Mouse (Mus musculus): Measurements from ENCODE around the gene Rassf5.
"Not testable (repeated sequence)": the region's sequence is repeated elsewhere in the genome, so short reads cannot be mapped to it uniquely, and the experiment has no call there.

The Rassf5 gene

DNA sequence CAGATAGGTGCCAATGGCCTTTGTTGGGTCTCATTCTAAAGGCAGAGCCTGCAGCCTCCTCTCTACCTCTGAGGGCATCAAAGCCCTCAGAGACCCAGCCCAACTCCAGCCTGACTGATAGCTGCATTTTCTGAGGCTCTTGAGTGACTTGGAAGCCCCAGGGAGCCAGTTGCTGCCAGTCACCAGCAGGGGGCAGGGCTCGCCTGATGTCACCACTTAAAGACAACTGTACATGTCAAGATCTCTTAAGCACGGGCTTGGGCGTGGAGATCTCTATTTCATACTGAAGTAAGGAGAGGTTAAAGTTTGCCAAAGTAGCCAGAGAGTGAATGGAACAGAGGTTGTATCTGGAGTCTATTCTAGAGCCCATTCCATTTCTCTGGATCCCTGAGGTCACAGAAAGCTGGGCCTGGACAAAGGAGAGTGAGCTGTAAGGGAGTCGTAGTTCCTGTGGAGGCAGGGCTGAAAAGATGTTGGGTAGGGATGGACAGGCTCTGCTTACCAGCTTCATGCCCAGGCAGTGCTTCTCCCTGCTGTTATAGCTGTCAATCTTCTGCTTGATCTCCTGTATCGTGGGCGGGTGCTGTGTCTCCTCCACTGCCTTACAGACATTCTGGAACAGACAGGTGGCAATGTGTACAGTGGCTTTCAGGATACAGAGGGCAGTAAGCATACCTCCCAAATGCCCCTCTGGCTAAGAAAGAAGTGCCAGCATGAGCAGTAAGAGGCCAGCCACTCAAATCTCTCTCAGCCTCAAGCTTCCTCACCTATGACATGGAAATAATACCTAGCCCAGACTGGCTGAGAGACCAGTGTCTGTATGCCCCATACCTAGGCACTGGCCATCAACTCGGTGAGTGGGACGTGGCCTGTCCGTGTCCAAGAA lies 63.2 kb downstream of the Rassf5 start:
- DNase-seq (ENCODE audit: low spot score in 2 of 2) = peak; percentile 71 to 86

DNA sequence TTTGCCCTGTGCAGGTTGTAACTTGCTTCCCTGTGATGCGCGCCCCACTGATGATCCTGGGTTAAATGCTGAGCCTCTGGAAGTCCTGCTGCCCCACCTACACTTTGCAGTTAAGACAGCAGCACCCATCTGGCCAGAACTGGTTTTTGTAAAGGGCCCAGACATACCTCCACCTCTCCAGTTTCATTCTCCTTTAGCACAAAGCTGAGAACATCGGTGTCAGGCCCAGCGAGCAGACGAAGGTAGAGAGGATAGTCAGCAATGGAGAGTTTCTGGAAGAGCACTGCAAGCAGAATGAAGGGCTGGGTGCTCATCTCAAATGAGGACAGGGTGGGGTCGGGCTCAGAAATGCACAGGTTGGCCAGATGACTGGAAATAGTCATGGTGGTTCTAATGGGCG lies 64.7 kb downstream of the Rassf5 start:
- no peak for DNase-seq (ENCODE audit: low spot score in 2 of 2)

DNA sequence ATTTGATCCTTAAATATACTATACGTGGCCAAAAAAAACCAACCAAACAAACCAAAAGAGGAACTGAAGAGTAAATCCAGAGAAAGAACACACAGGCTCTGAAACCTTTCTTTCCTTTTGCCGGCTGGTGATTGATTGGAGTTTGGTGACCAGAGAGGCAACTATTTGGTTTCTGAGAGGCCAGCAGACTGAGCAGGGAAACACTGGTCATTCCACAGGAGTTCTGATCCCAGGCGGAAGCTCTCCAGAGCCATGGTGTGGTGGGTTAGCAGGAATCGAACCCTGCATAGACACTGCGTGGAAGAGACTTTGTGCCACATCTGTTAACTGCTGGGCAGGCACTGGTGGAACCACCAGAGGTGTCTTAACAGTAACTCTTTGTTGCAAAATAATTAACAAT lies 67.0 kb downstream of the Rassf5 start:
- no peak for DNase-seq (ENCODE audit: low spot score in 2 of 2)

DNA sequence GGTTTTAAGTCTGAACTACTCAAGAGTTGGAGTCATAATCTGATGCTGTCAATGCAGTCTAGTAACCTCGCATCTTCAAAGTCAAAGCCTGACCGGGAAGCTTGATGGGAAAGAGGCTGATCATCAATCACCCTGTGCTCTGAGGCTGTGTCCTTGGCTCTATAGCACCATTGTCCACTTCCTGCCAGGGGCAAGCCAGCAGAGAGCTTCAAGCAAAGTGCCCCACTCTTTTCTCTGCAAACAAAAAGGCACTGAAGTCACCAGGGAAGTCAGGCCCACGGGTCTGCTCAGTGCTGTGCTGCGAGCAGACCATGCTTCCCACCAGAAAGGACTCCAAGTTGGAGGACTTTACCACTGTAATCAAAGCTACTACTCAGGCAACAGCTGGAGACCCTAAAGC lies 67.8 kb downstream of the Rassf5 start:
- DNase-seq (ENCODE audit: low spot score in 2 of 2) = no peak

DNA sequence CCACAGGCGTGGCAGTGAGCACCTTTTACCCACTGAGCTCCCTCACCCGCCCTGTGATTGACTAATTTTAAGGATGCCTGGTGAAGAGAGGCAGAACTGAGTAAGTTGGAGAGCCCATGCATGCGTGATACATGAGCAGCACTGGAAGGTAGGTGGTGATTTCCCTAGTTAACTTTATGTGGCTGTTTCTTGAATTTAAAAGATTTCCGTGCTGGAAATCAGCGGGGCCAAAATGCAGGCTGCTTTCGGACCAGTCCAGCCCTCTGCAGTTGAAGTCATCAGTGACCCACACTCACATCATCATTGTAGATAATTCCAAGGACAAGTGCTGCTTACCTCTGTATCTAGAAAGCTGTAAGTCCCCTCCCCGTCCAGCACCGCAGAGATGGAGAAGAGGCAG lies 69.2 kb downstream of the Rassf5 start:
- DNase-seq (ENCODE audit: low spot score in 2 of 2) = no peak

DNA sequence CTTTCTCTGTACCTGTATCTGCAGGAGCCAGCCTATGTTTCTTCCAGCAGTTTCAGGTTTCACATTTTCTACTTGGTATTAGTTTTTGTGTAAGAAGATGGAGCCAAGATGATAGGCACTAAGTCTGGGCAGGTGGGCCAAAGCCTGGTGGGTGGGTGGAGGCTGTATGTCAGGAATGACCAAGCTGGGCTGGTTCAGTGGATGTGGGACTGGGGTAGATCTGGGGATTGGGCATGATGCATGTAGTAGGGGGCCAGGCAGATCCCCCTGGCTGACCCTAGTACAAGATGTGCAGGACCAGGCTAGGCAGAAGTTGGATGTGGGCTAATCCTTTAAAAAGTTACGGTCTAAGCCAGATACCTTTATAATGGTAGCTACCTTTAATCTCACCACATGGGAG lies 69.9 kb downstream of the Rassf5 start:
- no peak for DNase-seq (ENCODE audit: low spot score in 2 of 2)

DNA sequence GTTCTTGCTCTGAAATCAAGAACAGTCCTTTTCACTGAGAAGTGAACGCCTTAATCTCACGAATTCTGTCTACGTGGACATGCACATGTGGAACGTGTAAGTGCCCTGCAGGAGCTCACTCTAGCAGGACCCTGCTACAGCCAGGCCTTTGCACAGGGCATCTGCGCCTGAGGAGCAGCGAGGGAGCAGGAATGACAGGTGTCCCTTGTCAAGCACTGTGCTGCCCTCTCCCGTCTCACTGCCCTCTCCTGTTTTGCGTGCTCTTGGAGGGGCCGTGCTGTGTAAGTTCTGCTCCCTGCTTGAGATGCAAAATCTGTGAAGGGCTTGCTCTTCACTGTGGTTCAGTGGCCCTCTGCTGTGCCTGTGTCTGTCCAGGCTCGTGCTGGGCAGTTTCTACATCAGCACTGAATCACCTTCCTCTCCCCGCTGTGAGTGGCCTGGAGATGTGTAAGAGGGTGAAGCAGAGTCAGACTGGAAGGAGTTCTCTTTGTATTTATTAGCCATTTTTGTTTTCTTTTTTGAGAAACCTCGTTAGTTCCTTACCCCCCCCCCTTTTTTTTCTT lies 70.7 kb downstream of the Rassf5 start:
- no peak for DNase-seq (ENCODE audit: low spot score in 2 of 2)

DNA sequence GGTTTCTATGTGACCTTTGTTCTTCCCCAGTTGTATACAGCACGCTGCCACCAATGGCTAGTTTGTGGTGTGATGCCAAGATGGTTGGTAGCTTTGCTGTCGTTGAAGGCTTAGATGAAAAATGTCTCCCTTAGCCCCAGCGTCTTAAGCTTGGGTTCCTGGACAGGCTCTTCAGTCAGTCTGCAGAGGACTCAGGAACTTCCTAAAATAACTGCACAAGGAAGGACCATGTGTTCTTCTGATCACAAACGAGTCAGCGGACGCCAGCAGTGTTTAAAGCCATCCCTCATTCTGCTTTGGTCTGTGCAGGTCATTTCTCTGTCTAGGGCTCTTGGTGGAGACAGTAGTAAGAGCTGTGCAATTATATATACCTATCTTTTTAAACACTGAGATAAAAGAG lies 71.2 kb downstream of the Rassf5 start:
- DNase-seq (ENCODE audit: low spot score in 2 of 2) = no peak

DNA sequence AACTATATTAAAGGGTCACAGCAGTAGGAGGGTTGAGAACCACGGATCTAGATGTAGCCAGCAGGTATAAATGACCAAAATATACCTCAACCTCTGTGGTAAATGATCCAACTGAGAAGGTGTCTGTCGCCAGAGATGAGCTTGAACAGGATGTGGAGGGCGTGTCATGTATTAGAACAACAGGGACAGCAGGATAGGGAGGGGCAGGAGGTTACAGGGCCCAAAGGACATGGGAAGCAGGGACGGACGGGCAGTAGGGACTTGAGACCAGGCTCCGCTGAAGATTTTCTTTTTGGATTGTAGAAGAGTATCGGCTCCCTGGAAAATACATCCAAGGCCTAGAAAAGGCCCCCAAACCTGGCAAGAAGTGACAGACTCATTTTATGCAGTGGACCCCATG lies 72.1 kb downstream of the Rassf5 start:
- no peak for DNase-seq (ENCODE audit: low spot score in 2 of 2)

DNA sequence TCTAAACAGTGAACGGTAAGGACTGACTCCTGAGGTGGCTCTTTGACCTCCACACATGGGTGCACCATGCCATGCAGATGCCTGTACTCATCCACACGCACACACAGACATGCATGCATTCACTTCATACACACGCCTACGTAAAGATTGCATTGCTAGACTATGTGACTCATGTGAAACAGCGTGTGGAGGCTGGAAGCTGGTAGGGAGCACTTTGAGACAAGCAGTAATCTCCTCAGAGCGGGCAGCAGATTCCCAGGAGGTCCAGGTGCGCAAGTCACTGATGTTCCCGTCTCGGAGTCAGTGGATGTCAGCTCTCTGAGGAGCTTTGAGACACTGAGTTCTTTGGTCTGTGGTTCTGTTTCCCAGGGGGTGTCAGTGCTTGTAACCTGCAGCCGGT lies 77.4 kb downstream of the Rassf5 start:
- no peak for DNase-seq (ENCODE audit: low spot score in 2 of 2)

DNA sequence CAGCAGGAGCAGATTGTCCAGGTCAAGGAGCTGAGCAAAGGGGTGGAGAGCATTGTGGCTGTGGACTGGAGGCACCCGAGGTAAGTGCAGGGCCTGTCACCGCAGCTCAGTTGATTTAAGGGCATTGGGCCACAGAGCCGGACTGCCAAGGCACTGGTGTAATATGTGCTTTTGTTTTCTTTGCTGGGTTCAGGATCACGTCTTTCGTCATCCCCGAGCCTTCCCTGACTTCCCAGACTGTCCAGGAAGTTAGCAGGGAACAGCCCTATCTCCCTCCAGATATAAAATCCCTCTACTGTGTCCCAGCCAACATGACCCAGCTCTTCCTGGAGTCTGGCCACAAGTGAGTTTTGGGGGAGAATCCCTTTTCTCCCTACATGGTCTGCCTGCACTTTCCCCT lies 80.6 kb downstream of the Rassf5 start:
- no peak for DNase-seq (ENCODE audit: low spot score in 2 of 2)

DNA sequence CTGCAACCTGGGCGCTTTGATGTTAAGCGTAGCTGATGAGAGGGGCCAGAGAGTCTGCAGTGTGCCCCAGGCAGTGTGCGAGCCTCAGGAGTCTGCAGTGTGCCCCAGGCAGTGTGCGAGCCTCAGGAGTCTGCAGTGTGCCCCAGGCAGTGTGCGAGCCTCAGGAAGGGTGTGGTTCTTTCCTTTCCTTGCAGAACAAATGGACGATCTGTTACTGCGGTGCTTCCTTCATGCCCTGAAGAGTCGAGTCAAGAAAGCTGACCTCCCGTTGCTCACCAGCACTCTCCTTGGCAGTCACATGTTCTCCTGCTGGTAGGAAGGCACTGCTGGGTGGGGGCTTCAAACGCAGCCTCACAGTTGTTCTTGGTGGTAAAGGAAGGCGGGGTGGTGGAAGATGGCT lies 84.0 kb downstream of the Rassf5 start:
- no peak for DNase-seq (ENCODE audit: low spot score in 2 of 2)

DNA sequence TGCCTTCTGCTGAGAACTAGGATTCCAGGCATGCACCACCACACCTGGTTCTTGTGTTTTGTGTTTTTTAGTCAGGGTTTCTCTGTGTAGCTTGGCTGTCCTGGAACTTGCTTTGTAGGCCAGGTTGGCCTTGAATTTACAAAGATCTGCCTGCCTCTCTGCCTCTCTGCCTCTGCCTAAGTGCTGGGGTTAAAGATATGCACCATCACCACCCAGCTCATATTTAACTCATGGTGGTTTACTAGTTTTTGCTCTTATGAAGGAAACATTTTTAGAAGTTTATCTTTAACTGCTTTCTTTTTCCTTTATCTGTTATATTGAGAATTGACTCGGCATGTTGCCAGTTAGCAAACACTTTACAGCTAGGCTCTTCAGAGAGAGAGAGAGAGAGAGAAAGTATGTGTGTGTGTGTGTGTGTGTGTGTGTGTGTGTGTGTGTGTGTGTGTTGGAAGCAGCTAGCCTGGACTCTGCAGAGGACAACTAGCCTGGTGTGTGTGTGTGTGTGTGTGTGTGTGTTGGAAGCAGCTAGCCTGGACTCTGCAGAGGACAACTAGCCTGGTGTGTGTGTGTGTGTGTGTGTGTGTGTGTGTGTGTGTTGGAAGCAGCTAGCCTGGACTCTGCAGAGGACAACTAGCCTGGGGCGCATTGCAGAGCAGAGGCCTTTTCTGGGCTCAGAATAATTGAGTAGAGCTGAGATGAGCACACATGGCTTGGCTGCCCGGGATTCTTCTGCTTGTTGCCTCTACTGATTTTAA lies 85.3 kb downstream of the Rassf5 start:
- DNase-seq (ENCODE audit: low spot score in 2 of 2) = not testable (repeated sequence)

DNA sequence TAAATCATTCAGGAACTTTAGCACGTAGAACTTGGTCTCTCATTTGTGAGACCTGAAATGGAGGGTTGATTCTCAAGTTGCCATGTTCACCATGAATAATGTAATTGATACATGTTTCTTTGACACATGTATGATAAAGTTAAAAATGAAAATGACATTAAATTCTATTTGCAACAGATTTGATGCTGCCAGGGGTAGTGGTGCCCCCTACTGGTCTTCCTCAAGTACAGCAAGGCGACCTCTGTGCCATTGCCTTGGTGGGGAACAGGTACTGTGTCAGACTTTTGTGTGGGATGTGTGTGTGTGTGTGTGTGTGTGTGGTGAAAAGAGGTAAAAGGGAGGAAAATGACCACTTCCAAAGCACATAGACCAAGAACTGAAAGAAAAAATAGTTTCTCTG lies 89.6 kb downstream of the Rassf5 start:
- DNase-seq (ENCODE audit: low spot score in 2 of 2) = peak in 1 of 2 experiments; percentile 61

DNA sequence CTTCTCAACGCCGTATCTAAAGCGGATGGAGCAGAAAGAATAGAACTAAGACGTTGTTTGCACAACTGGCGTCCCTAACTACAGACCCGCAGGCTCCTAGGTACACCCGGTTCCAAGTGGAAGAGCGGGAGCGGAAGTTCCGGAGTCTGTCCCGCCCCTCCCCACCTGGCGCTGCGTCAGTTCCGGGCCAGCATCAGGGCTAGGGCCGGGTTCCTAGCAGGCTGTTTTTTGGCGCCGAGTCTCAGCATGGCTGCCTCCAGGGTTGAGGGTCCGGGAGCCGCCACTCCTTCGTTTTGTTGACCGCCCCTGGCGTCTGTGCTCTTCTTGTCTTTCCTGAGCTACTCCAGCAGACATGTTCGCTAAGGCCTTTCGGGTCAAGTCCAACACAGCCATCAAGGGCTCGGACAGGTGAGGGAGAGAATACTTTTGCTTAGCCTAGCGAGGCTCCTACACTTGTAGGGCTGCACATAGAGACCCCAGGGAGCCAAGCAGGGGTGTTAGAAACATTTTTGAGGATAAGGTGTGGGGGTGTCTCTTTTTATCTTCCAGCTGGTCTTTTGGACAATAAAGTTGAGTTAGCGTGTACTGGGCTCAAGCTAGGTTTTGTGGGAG lies 91.9 kb downstream of the Rassf5 start, which contains the start of gene Eif2d:
Gene Eif2d (plus strand): TSS at position 164 of the 612 bp plus-strand sequence.
- DNase-seq (ENCODE audit: low spot score in 2 of 2) = peak; percentile 82 to 90

DNA sequence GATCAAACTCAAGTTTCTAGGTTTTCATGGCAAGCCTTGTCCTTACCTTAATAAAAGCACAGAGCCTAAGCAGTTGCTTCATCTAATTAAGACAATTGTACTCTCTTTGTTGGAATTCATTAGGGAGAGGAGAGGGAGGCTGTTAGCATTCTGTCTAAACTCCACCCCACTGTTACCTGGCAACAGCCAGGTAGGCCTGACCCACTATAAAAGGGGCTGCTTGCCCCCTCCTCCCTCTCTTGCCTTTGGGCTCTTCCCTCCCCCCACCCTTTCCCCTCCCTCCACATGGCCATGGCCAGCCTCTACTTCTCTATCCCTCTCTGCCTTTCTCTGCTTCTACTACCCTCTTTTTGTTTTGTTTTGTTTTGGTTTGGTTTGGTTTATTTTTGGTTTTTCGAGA lies 95.6 kb downstream of the Rassf5 start:
- no peak for DNase-seq (ENCODE audit: low spot score in 2 of 2)

DNA sequence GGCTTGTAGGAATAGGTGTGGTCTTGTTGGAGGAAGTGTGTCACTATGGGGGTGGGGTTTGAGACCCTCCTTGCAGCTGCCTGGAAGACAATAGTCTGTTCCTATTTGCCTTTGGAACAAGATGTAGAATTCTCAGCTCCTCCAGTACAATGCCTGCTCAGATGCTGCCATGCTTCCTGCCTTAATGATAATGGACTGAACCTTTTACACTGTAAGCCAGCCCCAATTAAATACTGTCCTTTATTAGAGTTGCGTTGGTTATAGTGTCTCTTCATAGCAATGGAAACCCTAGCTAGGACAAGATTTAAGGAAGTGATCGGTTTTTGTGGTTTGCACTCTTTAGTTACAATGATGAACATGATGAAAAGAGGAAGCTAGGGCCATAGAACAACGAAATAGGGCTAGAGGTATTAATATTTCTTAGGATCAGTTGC lies 98.9 kb downstream of the Rassf5 start:
- no peak for DNase-seq (ENCODE audit: low spot score in 2 of 2)

DNA sequence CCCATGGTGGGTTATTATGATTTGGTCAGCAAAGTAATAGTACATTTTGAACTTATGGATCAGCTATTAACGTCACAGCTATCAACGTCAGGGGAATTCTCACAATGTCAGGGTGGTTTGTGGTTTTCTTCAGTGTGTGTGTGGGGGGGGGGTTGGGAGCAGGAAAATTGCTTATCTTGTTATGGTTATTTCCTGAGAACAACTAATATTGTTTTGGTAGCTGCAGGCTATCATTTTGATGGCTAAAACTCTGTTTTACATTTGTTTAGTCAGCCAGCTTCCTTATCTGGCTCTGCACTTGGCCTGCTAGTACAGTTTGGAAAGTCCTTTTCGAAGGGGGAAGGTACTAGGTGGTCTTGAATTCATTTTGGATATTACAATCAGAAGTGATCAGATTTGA lies 99.8 kb downstream of the Rassf5 start:
- DNase-seq (ENCODE audit: low spot score in 2 of 2) = not testable (repeated sequence)

DNA sequence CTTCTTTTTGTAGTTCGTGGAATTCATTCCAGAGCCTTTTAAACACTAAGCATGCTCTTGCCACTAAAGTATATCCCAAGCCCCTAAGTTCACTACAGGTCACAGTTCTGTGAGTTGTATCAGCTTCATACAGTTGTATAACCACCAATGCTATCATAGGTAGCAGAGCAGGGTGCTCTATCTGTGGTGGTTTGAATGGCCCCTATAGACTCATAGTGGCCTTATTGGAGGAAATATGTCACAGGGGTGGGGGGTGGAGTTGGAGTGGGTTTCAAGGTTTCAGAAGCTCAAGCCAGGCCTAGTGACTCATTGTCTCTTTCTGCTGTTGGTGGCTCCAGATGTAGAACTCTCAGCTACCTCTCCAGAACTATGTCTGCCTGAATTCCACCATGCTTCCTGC lies 102.6 kb downstream of the Rassf5 start:
- no peak for DNase-seq (ENCODE audit: low spot score in 2 of 2)

DNA sequence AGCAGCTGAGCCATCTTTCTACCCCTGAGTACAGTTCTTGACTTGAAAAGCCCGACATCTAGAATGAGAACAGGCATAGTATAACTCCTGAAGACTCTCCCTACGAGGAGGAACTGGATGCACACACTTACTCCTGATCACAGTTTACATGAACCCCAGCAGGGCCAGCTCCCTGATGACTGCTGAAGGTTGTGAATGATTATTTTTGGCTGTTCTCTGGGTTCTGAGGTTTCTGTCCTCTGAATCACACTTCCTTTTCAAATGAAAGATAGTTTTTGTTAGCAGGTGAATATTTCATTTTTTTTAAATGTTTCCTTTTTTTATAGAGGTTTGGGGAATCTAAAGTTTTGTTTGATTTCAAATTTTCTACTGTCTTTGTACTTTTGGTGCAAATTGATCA lies 103.6 kb downstream of the Rassf5 start:
- DNase-seq (ENCODE audit: low spot score in 2 of 2) = no peak

DNA sequence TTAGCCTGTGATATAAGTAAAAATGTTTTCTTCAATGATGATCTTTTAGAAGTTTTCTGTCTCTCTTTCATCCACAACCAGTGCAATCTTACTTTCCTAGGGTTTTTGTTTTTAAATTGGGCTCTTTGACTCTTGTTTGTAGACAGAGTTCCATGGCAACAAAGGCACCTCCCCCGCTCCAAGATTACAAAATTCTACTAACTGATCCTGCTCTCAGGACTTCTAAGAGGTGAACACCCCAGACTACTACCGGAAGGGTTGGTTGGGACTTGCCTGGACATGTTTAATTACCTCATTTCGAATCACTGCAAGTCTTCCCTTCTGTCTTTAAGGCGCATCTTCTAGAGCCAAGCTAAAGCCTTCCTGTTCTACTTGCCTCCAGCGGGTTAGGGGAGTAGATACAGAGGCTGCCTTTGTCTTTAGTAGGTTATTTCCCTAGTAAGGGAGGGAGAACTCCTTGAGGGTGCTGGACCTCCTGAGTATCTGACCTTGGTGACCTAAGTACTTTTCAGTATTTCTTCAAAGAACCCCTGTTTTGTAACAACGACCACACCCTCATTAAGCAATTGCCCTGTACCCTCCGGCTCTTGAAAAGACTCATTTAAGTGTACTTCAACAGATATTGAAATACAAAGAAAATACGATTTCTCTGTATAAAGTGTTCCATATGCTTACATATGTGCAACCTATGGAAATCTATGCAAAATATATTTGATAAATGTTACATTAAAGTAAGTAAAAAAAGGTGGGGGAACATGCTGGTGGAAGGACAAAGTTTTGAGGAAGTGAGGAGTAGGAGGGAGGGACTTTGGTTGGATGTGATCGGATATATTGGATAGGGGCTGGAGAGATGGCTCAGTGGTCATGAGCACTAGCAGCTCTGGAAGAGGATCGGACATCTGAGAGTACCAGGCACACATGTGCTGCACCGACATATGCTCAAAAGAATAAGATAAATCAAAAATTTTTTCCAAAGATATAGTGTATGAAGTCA lies 105.7 kb downstream of the Rassf5 start:
- DNase-seq (ENCODE audit: low spot score in 2 of 2) = no peak

Data from thymus, postnatal 10 days (tissue).